Mouse (Mus musculus): ENCODE data around the gene Mia.
A peak's percentile ranks its signal among the peaks of the same experiment; 100 is the strongest.

Mia gene

GRCm38 (mm10) chr7:27180837-27181695, at the start of gene Mia, which contains the start of gene Gm21983:
TSS of gene Mia (minus strand) at chr7:27181157.
TSS of gene Gm21983 (minus strand) at chr7:27181086.
- DNase-seq (ENCODE audit: low spot score): no peak

- no peak for DNase-seq (ENCODE audit: low spot score)
These were observed 47.9 kb upstream of the Mia start for GRCm38 (mm10) chr7:27228865-27229264.

GRCm38 (mm10) chr7:27228281-27228821, 47.4 kb upstream of the Mia start, which contains the start of gene Itpkc:
TSS of gene Itpkc (minus strand) at chr7:27228661.
- peak; percentile 90 for DNase-seq (ENCODE audit: low spot score)

DNA sequence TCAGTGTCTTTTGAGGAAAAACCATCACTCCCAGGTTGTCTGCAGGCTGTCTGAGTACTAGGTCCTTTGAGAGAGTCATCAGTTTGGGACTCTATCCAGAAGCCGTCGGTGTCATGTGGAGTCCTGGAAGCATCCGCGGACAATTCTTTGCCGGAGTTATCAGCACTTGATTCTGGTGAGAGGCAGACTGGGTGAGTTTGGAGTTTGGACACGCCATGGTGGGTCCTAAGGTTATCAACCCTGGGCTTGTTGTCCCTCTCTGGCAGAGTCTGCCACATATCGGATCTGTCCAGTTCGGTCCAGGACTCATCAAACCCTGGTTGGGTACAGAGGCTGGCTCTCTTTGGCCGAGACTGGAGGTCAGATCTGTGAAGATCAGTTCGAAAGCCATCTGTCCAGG, 46.7 kb upstream of the Mia start:
- no peak for DNase-seq (ENCODE audit: low spot score)

DNA sequence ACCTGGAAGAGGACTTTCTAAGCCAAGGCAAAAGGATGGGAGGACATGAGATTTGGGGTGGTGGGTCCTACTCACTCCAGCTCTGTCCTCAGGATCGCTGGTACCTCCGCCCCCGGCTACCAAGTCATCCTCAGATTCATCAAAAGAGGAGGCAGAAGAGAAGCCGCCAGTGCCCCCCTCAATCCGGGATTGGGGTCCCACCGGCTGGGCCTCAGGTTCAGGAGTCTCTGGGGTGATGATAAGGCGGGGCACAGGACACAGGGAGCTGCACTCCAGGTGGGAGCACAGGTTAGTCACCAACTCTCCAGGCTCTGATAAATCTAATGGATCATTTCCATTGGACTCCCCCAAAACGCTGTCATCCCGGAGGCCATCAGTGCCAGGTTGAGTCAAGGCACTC, 46.3 kb upstream of the Mia start:
- DNase-seq (ENCODE audit: low spot score): no peak

DNA sequence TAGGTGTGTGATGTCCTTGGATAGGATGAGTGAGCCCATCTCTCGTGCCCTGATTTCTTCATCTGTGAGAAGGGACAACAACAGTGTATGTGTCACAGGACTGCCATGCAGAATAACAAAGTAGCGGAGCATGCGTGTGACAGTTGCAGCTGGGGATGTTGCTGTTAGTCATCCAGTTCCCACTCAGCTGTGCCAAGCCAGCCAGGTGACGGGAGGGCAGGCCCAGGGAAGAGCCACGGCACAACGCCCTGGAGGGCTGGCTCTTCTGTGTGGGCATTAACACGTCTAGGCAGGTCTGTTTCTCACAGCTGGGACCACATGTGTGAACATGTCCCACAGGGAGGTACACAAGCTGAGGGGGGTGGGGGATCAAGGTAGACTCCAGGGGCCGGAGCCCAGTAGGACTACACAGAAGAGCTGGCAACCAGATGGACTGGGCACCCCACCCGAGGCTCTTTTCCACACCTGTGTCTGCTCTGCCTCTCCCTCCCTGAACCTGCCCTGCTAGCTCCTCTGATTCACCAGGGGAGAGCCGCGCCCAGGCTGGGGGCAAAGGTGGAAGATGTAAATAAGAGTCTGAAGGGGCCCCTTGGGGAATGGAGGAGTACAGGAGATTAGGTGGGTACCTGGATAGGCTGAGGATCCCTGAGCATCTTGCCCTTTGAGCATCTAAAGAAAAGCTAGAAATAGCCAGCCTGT, 44.1 kb upstream of the Mia start:
- no peak for DNase-seq (ENCODE audit: low spot score)

- no peak for DNase-seq (ENCODE audit: low spot score)
These were observed 41.6 kb upstream of the Mia start for GRCm38 (mm10) chr7:27222538-27222937.

DNA sequence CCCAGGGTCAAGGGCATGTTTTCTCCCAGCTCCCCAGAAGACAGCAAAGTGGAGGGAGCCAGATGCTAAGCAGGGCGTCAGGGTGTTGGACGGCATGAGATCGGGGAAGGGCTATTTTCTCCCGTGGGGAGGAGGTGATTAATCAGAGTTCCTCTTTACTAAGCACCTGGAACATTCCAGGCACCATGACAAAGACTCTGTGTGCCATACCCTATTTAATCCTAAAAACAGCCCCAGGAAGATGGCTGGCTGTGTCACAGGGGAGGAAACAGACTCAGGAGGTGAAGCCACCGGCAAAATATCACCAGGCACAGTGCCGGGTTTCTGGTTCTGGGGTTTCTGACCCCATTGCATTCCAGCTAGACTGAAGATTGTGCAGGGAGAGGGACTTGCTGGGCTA, 41.0 kb upstream of the Mia start:
- no peak for DNase-seq (ENCODE audit: low spot score)

- no peak for DNase-seq (ENCODE audit: low spot score)
These were observed 39.0 kb upstream of the Mia start for GRCm38 (mm10) chr7:27219937-27220336.

DNA sequence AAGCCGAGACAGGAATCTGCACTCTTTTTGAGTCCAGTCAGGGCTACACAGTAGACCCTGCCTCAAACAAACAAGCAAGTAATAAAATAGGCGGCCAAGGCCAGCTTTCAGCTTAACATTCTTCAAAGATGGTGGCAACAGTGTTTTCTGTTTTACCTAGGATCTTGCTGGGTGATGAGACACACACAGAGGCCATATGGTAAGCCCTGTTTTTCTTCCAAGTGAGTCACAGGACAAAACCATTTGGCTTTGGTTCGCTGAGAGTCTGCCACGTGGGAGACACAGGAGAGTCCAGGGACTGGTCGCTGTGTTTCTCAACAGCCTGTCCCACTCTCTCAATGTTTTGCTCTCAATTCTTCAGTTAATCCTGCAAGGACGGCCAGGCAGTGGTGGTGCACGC, 37.6 kb upstream of the Mia start:
- no peak for DNase-seq (ENCODE audit: low spot score)

DNA sequence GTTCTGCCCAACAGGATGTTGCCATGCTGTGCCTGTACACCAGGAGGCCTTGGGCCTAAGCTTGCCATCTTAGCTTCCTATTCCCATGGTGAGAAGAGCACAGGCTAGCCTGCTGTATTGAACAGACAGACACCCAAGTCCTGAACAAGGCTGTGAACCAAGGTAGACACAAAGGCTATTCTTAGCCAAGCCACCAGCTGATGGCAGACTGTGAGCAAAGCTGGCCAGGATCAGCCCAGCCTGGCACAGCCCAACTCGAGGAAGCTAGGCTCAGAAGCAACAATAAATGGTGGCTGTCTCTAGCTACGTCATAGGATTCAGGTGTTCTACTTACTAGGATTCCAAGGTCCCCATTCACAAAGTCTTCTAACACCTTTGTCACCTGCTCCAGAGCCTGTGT, 31.7 kb upstream of the Mia start:
- DNase-seq (ENCODE audit: low spot score): no peak

DNA sequence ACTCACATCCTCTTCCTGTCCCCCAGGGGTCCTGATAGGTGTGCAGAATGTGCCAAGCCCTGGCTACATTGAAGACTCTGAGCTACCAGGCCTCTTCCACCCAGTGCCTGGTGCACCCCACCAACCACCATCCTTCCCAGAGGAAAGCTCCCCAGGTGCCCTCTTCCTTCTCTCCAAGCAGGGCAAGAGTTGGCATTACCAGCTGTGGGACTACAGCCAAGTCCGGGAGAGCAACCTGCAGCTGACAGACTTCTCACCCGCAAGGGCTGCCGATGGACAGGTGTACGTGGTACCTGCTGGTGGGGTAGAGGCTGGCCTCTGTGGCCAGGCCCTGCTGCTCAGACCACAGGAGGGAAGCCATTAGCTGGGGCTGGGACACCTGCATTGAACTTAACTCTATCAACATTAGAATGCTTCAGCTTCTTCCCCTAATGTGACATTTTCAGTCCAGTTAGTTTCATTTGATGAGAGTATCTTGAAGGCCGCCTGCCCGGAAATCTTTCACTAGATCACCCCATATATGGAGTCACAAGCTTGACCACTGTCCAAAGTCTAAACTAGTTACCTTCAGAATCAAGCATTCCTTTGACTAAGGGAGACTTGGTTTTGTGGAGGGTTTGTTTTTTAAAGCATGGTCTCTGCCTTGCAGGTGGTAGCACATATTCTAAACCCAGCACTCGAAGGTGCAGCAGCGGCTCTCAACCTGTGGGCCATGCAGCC, 22.9 kb upstream of the Mia start:
- DNase-seq (ENCODE audit: low spot score): no peak

GRCm38 (mm10) chr7:27198779-27199178, 17.8 kb upstream of the Mia start:
- no peak for DNase-seq (ENCODE audit: low spot score)

- DNase-seq (ENCODE audit: low spot score): no peak
These were observed 17.4 kb upstream of the Mia start for GRCm38 (mm10) chr7:27198355-27198754.

DNA sequence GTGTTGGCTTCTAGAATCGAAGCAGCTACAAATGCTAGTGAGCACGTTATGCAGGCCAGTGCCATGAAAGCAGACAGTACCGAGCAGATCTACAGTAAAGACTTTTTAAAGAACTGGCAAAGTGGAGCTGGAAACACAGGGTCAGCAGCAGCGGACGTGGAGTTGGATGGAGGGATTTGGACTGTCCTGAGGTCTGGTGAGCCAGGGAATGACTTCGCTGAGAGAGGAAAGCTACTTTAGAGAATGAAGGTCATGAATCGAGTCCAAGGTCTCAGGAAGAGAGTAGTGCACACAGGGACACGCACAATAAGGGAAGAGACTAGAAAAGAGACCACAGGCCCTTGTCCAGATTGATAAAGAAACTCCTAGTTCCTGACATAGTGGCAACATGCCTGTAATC, 16.7 kb upstream of the Mia start:
- no peak for DNase-seq (ENCODE audit: low spot score)

- no peak for DNase-seq (ENCODE audit: low spot score)
These were observed 16.2 kb upstream of the Mia start for GRCm38 (mm10) chr7:27197136-27197535.

DNA sequence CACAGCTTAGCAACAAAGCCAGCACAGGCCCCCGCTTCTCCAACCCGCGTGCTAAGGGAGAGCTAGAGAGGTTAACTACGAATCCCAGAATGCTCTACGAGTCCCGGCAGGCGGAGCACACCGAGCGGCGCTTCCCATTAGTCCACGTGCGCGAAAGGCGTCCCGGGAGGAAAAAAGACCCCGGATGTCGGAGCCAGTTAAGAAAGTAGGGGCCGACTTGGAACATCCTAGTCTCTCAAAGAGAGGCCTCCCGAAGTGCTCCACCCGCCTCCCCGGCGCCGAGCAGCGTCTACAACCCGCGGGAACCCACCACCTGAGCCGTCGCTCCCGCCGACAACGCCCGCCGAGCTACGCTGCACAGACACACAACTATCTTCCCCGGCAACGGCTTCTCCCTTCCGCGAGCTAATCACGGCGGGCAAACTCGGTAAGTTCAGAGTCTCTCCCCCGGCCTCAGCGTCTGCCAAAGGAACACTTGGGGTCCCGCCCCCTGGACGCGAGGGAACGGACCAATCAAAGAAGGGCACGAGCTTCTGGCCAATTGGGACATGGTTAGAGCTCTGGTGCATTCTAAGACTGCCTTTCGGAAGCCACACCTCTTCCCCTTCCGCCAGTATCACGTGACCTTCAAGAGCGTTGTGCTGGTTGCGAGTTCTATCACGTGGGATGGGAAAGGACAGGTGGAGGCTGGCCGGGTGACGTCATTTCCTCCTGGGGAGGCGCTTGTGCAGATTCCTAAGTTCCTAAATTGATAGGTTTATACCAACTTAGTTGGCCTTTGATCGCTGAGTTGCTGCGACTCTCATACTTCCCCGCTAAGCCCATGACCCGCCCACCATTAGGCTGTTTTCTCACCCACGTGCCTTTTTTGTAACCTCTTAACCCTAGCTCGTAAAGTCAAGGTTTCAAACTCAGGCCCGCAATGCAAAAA, 15.0 kb upstream of the Mia start, which contains the start of the genes BC024978 and Snrpa:
BC024978 (plus strand) TSS at position 101 of the 931 bp plus-strand sequence.
Snrpa (minus strand) TSS at position 591 of the 931 bp plus-strand sequence.
- DNase-seq (ENCODE audit: low spot score): peak; percentile 84

DNA sequence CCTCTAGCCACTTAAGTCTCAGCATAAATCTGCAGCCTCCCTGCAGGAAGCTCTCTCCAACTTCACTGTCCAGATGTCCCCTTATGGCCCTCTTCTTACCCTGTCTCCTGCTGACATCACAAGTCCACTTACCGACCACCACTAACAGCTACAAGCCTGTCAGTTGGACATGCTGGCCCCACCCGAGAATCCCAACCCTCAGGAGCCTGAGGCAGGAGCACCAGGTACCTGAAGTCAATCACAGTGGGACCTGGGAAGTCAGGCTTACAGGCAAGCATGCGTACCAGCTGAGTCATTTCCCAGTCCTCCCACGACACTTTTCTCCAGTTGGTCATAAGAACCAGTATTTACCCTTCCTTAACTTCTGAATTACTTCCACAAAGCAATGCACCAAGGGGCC, 12.8 kb upstream of the Mia start:
- DNase-seq (ENCODE audit: low spot score): no peak

- DNase-seq (ENCODE audit: low spot score): no peak
These were observed 11.5 kb upstream of the Mia start for GRCm38 (mm10) chr7:27192434-27192833.

DNA sequence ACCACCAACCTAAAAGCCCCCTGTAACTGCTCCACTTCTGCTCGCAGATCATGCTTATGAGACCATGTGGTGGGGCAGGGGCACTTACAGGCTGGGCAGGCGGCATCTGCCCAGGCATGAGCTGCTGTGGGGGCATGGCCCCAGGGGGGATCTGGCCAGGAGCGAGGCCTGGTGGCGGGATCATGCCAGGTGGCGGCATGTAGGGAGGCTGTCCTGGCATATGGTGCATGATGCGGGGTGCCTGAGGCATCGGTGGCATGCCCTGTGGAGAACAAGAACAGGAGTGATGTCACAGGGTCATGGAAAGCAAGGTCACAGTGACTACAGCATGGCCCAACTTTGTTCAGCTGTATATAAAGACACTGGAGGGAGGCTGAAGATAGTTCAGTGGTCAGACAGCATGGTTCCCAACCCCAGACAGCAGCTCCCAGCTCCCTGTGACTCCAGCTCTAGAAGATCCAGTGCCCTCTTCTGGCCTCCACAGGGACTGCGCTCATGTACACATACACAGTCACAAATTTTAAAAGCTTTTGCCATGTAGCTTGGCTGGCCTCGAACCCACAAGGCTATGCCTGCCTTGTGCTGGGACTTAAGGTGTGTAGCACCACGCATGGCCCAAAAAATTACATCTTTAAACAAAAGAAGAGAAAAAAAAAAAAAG, 8.4 kb upstream of the Mia start:
- DNase-seq (ENCODE audit: low spot score): no peak

DNA sequence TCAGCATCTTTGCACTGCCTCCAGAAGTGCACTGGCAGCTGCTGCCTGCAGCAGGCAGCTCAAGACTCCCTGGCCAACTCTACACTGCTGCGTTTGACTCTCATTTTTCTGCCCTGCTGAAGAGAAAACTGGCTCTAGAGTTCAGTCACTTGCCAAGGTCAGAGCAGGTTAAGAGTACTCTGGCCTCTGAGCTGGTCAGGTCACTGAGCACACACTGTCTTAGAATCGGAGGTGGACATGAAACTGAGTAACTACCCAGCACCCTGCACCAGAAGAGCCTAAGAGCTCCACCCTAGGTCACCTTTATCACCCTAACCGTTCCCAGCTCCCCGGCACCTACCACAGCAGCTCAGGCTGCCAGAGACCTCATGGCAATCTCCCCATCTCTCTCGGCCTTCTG, 5.0 kb upstream of the Mia start:
- DNase-seq (ENCODE audit: low spot score): no peak

Data from spleen, adult 12 weeks (tissue).